Mouse (Mus musculus) heart, embryonic 12.5 days (tissue): Measurements from ENCODE around the gene Csgalnact2. TPM values are rescaled to one million over a fixed set of nuclear protein-coding genes. Genes with fewer than 3 reads are reported as not detected.

Source experiments
- ATAC-seq: fragments of 200-750 bp; cut with Nextera tagmentation; 2 replicates; pipeline ENCODE4 v1.8.0; 2017; ENCODE audit warnings: moderate TSS enrichment, moderate library complexity; ENCODE audit not compliant: insufficient number of reproducible peaks, low FRiP score
- H3K27ac ChIP-seq: fragments of 300-500 bp; sonication (generic); 2 replicates; pipeline ENCODE4 v1.5.1; 2016; ENCODE audit warnings: mild to moderate bottlenecking, moderate library complexity; ENCODE audit not compliant: poor library complexity, severe bottlenecking
- H3K27me3 ChIP-seq: fragments of 300-500 bp; sonication (generic); replicated peaks from 2 replicates; pipeline ENCODE4 v1.6.1; 2016; ENCODE audit warnings: mild to moderate bottlenecking, moderate library complexity
- H3K36me3 ChIP-seq: fragments of 300-500 bp; sonication (generic); 2 replicates; pipeline ENCODE4 v1.6.1; 2016; ENCODE audit warnings: mild to moderate bottlenecking, moderate library complexity
- H3K4me1 ChIP-seq: fragments of 300-500 bp; sonication (generic); replicated peaks from 2 replicates; pipeline ENCODE4 v1.6.1; 2016; ENCODE audit warnings: mild to moderate bottlenecking
- H3K4me2 ChIP-seq: fragments of 300-500 bp; sonication (generic); 2 replicates; pipeline ENCODE4 v1.6.1; 2016; ENCODE audit warnings: mild to moderate bottlenecking, moderate library complexity
- H3K4me3 ChIP-seq: fragments of 300-500 bp; sonication (generic); 2 replicates; pipeline ENCODE4 v1.5.1; 2016; ENCODE audit warnings: mild to moderate bottlenecking
- H3K9ac ChIP-seq: fragments of 300-500 bp; sonication (generic); 2 replicates; pipeline ENCODE4 v1.6.1; 2016; ENCODE audit warnings: mild to moderate bottlenecking, moderate library complexity
- H3K9me3 ChIP-seq: fragments of 300-500 bp; sonication (generic); replicated peaks from 2 replicates; pipeline ENCODE4 v1.6.1; 2016; ENCODE audit warnings: mild to moderate bottlenecking, moderate library complexity
- WGBS: fragments of 180-500 bp; shearing (Covaris S2); methylation state at CpG from one replicate; pipeline ENCODE4 v1.1.7; 2016; 5-methylcytosine and 5-hydroxymethylcytosine counted together
- polyA plus RNA-seq: library from polyadenylated mRNA; unstranded; fragments of >200 nt; fragmentation: Nextera tagmentation; extraction: Ambion mirVana; gene quantifications from 2 replicates; pipeline ENCODE4 v1.2.1, GENCODE M21; 2016

The Csgalnact2 gene
- polyA plus RNA-seq, 1 experiment from 2014 or later = 13.0 TPM

- Histone ChIP-seq H3K4me2 (no peak overlapping the region), H3K36me3 (no peaks in the 10 kb centered on the region), H3K9me3 (no peaks in the 10 kb centered on the region), H3K27me3 (no peaks in the 10 kb centered on the region), H3K9ac (no peak overlapping the region), H3K4me1 (no peaks in the 10 kb centered on the region), H3K4me3 (no peak overlapping the region), H3K27ac (no peak overlapping the region)
- ATAC-seq = no peak
- 73% methylated on average over 1 of the region's 1 CpGs for WGBS
Measured at GRCm38 (mm10) chr6:118134461-118134860, 4.5 kb downstream of the Csgalnact2 start.

GRCm38 (mm10) chr6:118130022-118130421 is 8.9 kb downstream of the Csgalnact2 start:
- no peak for ATAC-seq
- H3K9ac ChIP-seq = no peak overlapping the region
- peaks cover 3% of the 10 kb centered on the region for H3K36me3 ChIP-seq
- no peaks in the 10 kb centered on the region for H3K27me3 ChIP-seq
- H3K4me2 ChIP-seq = no peak overlapping the region
- 76% methylated on average over 2 of the region's 2 CpGs for WGBS
- H3K4me3 ChIP-seq = no peak overlapping the region
- no peaks in the 10 kb centered on the region for H3K9me3 ChIP-seq
- H3K4me1 ChIP-seq = peaks cover 20% of the 10 kb centered on the region
- no peak overlapping the region for H3K27ac ChIP-seq

- Histone ChIP-seq H3K4me1 (peaks cover 20% of the 10 kb centered on the region), H3K27me3 (no peaks in the 10 kb centered on the region), H3K27ac (no peak overlapping the region), H3K9me3 (no peaks in the 10 kb centered on the region), H3K36me3 (peaks cover 14% of the 10 kb centered on the region), H3K4me3 (no peak overlapping the region), H3K9ac (no peak overlapping the region), H3K4me2 (no peak overlapping the region)
- ATAC-seq = no peak
- 5% methylated on average over 6 of the region's 6 CpGs for WGBS
Measured at GRCm38 (mm10) chr6:118127827-118128487, 11.0 kb downstream of the Csgalnact2 start.

- no peak for ATAC-seq
- Histone ChIP-seq H3K27me3 (no peaks in the 10 kb centered on the region), H3K4me1 (peaks cover 20% of the 10 kb centered on the region), H3K27ac (no peak overlapping the region), H3K36me3 (peaks cover 22% of the 10 kb centered on the region), H3K4me2 (no peak overlapping the region), H3K9ac (no peak overlapping the region), H3K4me3 (no peak overlapping the region), H3K9me3 (no peaks in the 10 kb centered on the region)
- 72% methylated on average over 7 of the region's 7 CpGs for WGBS
Measured at GRCm38 (mm10) chr6:118127198-118127597, 11.7 kb downstream of the Csgalnact2 start.

- no peak overlapping the region for H3K4me3 ChIP-seq
- ATAC-seq = no peak
- H3K27me3 ChIP-seq = no peaks in the 10 kb centered on the region
- H3K27ac ChIP-seq = no peak overlapping the region
- H3K9me3 ChIP-seq = no peaks in the 10 kb centered on the region
- peaks cover 23% of the 10 kb centered on the region for H3K36me3 ChIP-seq
- no peak overlapping the region for H3K9ac ChIP-seq
- H3K4me2 ChIP-seq = no peak overlapping the region
- H3K4me1 ChIP-seq = peaks cover 20% of the 10 kb centered on the region
Measured at GRCm38 (mm10) chr6:118126577-118126976, 12.4 kb downstream of the Csgalnact2 start.

GRCm38 (mm10) chr6:118122767-118123166 is 16.2 kb downstream of the Csgalnact2 start:
- ATAC-seq = no peak
- WGBS = 86% methylated on average over 1 of the region's 1 CpGs

GRCm38 (mm10) chr6:118111810-118112209 is 27.1 kb downstream of the Csgalnact2 start:
- 52% methylated on average over 1 of the region's 1 CpGs for WGBS
- Histone ChIP-seq H3K36me3 (peaks cover 35% of the 10 kb centered on the region), H3K4me2 (no peak overlapping the region), H3K4me3 (no peak overlapping the region), H3K4me1 (no peaks in the 10 kb centered on the region), H3K27me3 (no peaks in the 10 kb centered on the region), H3K9me3 (no peaks in the 10 kb centered on the region), H3K27ac (no peak overlapping the region), H3K9ac (no peak overlapping the region)
- ATAC-seq = no peak

More at GRCm38 (mm10) chr6:118122767-118123166, 16.2 kb downstream of the Csgalnact2 start:
- Histone ChIP-seq H3K27me3 (no peaks in the 10 kb centered on the region), H3K36me3 (peaks cover 32% of the 10 kb centered on the region), H3K4me2 (no peak overlapping the region), H3K27ac (no peak overlapping the region), H3K9me3 (no peaks in the 10 kb centered on the region), H3K9ac (no peak overlapping the region), H3K4me1 (peaks cover 9% of the 10 kb centered on the region), H3K4me3 (no peak overlapping the region)

GRCm38 (mm10) chr6:118099311-118099802 is 39.6 kb downstream of the Csgalnact2 start:
- no peaks in the 10 kb centered on the region for H3K27me3 ChIP-seq
- no peak overlapping the region for H3K4me2 ChIP-seq
- WGBS = 43% methylated on average over 2 of the region's 2 CpGs
- no peak overlapping the region for H3K27ac ChIP-seq
- ATAC-seq = peak; percentile 33; the same call in 1 of the 2 replicates
- H3K4me3 ChIP-seq = no peak overlapping the region
- no peaks in the 10 kb centered on the region for H3K4me1 ChIP-seq
- no peak overlapping the region for H3K9ac ChIP-seq
- no peaks in the 10 kb centered on the region for H3K9me3 ChIP-seq
- H3K36me3 ChIP-seq = no peaks in the 10 kb centered on the region

GRCm38 (mm10) chr6:118097765-118098365 is 41.1 kb downstream of the Csgalnact2 start:
- Histone ChIP-seq H3K27ac (no peak overlapping the region), H3K9ac (no peak overlapping the region), H3K27me3 (no peaks in the 10 kb centered on the region), H3K9me3 (no peaks in the 10 kb centered on the region), H3K36me3 (no peaks in the 10 kb centered on the region), H3K4me3 (no peak overlapping the region), H3K4me1 (no peaks in the 10 kb centered on the region), H3K4me2 (no peak overlapping the region)
- 68% methylated on average over 8 of the region's 8 CpGs for WGBS
- ATAC-seq = no peak

- H3K4me2 ChIP-seq = no peak overlapping the region
- ATAC-seq = no peak
- no peaks in the 10 kb centered on the region for H3K9me3 ChIP-seq
- no peak overlapping the region for H3K4me3 ChIP-seq
- 77% methylated on average over 9 of the region's 9 CpGs for WGBS
- H3K27me3 ChIP-seq = peaks cover 3% of the 10 kb centered on the region; the same call in 1 of the 2 replicates
- H3K27ac ChIP-seq = no peak overlapping the region
- H3K9ac ChIP-seq = no peak overlapping the region
- no peaks in the 10 kb centered on the region for H3K36me3 ChIP-seq
- no peaks in the 10 kb centered on the region for H3K4me1 ChIP-seq
Measured at GRCm38 (mm10) chr6:118090827-118091226, 48.1 kb downstream of the Csgalnact2 start.

- Histone ChIP-seq H3K36me3 (no peaks in the 10 kb centered on the region), H3K4me1 (no peaks in the 10 kb centered on the region), H3K4me3 (no peak overlapping the region), H3K27ac (no peak overlapping the region), H3K27me3 (peaks cover 3% of the 10 kb centered on the region; the same call in 1 of the 2 replicates), H3K9ac (no peak overlapping the region), H3K9me3 (no peaks in the 10 kb centered on the region), H3K4me2 (no peak overlapping the region)
- 81% methylated on average over 17 of the region's 17 CpGs for WGBS
- no peak for ATAC-seq
Measured at GRCm38 (mm10) chr6:118088750-118089440, 50.0 kb downstream of the Csgalnact2 start.
